Mouse (Mus musculus): ENCODE data around the gene Atp6v1g3.

Atp6v1g3 gene

GRCm38 (mm10) chr1:138273438-138273837, at the start of gene Atp6v1g3:
Gene Atp6v1g3, plus strand, starts transcription at chr1:138273738.
- in situ Hi-C loops (cut with MboI; ENCODE audit: low pct_unique_long_range_greater_than_20kb in 1 of 2, low sequenced_read_pairs in 2 of 2, unreplicated experiment in 1 of 2), result no loop called here

GRCm38 (mm10) chr1:138233051-138233450, 40.5 kb upstream of the Atp6v1g3 start:
- in situ Hi-C loops (cut with MboI; ENCODE audit: low pct_unique_long_range_greater_than_20kb in 1 of 2, low sequenced_read_pairs in 2 of 2, unreplicated experiment in 1 of 2), result no loop called here

GRCm38 (mm10) chr1:138237252-138237651, 36.3 kb upstream of the Atp6v1g3 start:
- in situ Hi-C loops (cut with MboI; ENCODE audit: low pct_unique_long_range_greater_than_20kb in 1 of 2, low sequenced_read_pairs in 2 of 2, unreplicated experiment in 1 of 2), result no loop called here

GRCm38 (mm10) chr1:138243947-138244346, 29.6 kb upstream of the Atp6v1g3 start:
- in situ Hi-C loops (cut with MboI; ENCODE audit: low pct_unique_long_range_greater_than_20kb in 1 of 2, low sequenced_read_pairs in 2 of 2, unreplicated experiment in 1 of 2), result no loop called here

GRCm38 (mm10) chr1:138244485-138244884, 29.1 kb upstream of the Atp6v1g3 start:
- in situ Hi-C loops (cut with MboI; ENCODE audit: low pct_unique_long_range_greater_than_20kb in 1 of 2, low sequenced_read_pairs in 2 of 2, unreplicated experiment in 1 of 2), result no loop called here

- in situ Hi-C loops (cut with MboI; ENCODE audit: low pct_unique_long_range_greater_than_20kb in 1 of 2, low sequenced_read_pairs in 2 of 2, unreplicated experiment in 1 of 2), result no loop called here
Observed at GRCm38 (mm10) chr1:138245103-138245502, 28.4 kb upstream of the Atp6v1g3 start.

- in situ Hi-C loops (cut with MboI; ENCODE audit: low pct_unique_long_range_greater_than_20kb in 1 of 2, low sequenced_read_pairs in 2 of 2, unreplicated experiment in 1 of 2), result no loop called here
Observed at GRCm38 (mm10) chr1:138245533-138245932, 28.0 kb upstream of the Atp6v1g3 start.

- in situ Hi-C loops (cut with MboI; ENCODE audit: low pct_unique_long_range_greater_than_20kb in 1 of 2, low sequenced_read_pairs in 2 of 2, unreplicated experiment in 1 of 2), result no loop called here
Observed at GRCm38 (mm10) chr1:138246438-138247164, 26.9 kb upstream of the Atp6v1g3 start.

GRCm38 (mm10) chr1:138247699-138248483, 25.6 kb upstream of the Atp6v1g3 start:
- in situ Hi-C loops (cut with MboI; ENCODE audit: low pct_unique_long_range_greater_than_20kb in 1 of 2, low sequenced_read_pairs in 2 of 2, unreplicated experiment in 1 of 2), result no loop called here

GRCm38 (mm10) chr1:138248770-138249169, 24.8 kb upstream of the Atp6v1g3 start:
- in situ Hi-C loops (cut with MboI; ENCODE audit: low pct_unique_long_range_greater_than_20kb in 1 of 2, low sequenced_read_pairs in 2 of 2, unreplicated experiment in 1 of 2), result no loop called here

GRCm38 (mm10) chr1:138250951-138251350, 22.6 kb upstream of the Atp6v1g3 start:
- in situ Hi-C loops (cut with MboI; ENCODE audit: low pct_unique_long_range_greater_than_20kb in 1 of 2, low sequenced_read_pairs in 2 of 2, unreplicated experiment in 1 of 2), result no loop called here

- in situ Hi-C loops (cut with MboI; ENCODE audit: low pct_unique_long_range_greater_than_20kb in 1 of 2, low sequenced_read_pairs in 2 of 2, unreplicated experiment in 1 of 2), result no loop called here
Observed at GRCm38 (mm10) chr1:138256172-138256789, 17.3 kb upstream of the Atp6v1g3 start.

- in situ Hi-C loops (cut with MboI; ENCODE audit: low pct_unique_long_range_greater_than_20kb in 1 of 2, low sequenced_read_pairs in 2 of 2, unreplicated experiment in 1 of 2), result no loop called here
Observed at GRCm38 (mm10) chr1:138258758-138259157, 14.8 kb upstream of the Atp6v1g3 start.

GRCm38 (mm10) chr1:138261520-138261919, 12.0 kb upstream of the Atp6v1g3 start:
- in situ Hi-C loops (cut with MboI; ENCODE audit: low pct_unique_long_range_greater_than_20kb in 1 of 2, low sequenced_read_pairs in 2 of 2, unreplicated experiment in 1 of 2), result no loop called here

GRCm38 (mm10) chr1:138262408-138262807, 11.1 kb upstream of the Atp6v1g3 start:
- in situ Hi-C loops (cut with MboI; ENCODE audit: low pct_unique_long_range_greater_than_20kb in 1 of 2, low sequenced_read_pairs in 2 of 2, unreplicated experiment in 1 of 2), result no loop called here

GRCm38 (mm10) chr1:138267465-138268055, 6.0 kb upstream of the Atp6v1g3 start:
- in situ Hi-C loops (cut with MboI; ENCODE audit: low pct_unique_long_range_greater_than_20kb in 1 of 2, low sequenced_read_pairs in 2 of 2, unreplicated experiment in 1 of 2), result no loop called here

GRCm38 (mm10) chr1:138274930-138275329, 1.4 kb downstream of the Atp6v1g3 start:
- in situ Hi-C loops (cut with MboI; ENCODE audit: low pct_unique_long_range_greater_than_20kb in 1 of 2, low sequenced_read_pairs in 2 of 2, unreplicated experiment in 1 of 2), result no loop called here

GRCm38 (mm10) chr1:138275859-138276258, 2.3 kb downstream of the Atp6v1g3 start:
- in situ Hi-C loops (cut with MboI; ENCODE audit: low pct_unique_long_range_greater_than_20kb in 1 of 2, low sequenced_read_pairs in 2 of 2, unreplicated experiment in 1 of 2), result no loop called here

GRCm38 (mm10) chr1:138281139-138281538, 7.6 kb downstream of the Atp6v1g3 start:
- in situ Hi-C loops (cut with MboI; ENCODE audit: low pct_unique_long_range_greater_than_20kb in 1 of 2, low sequenced_read_pairs in 2 of 2, unreplicated experiment in 1 of 2), result no loop called here

Measured in mouse embryonic stem cell (cell line).